Mouse (Mus musculus) lung, embryonic 14.5 days (tissue): ENCODE data around the gene Cdyl. TPM values are rescaled to one million over a fixed set of nuclear protein-coding genes. Genes with fewer than 3 reads are reported as not detected.

Source experiments
- ATAC-seq: fragments of 200-750 bp; cut with Nextera tagmentation; 2 replicates; pipeline ENCODE4 v1.8.0; 2017; ENCODE audit warnings: mild to moderate bottlenecking, moderate TSS enrichment, moderate library complexity; ENCODE audit not compliant: insufficient read depth
- DNase-seq: peaks from one replicate; pipeline ENCODE4 v3.0.0-alpha.2; 2015
- H3K27ac ChIP-seq: fragments of 300-500 bp; sonication (generic); 2 replicates; pipeline ENCODE4 v1.5.1; 2014; ENCODE audit warnings: low read depth, mild to moderate bottlenecking, moderate library complexity
- H3K27me3 ChIP-seq: fragments of 300-500 bp; sonication (generic); 2 replicates; pipeline ENCODE4 v1.6.1; 2014; ENCODE audit warnings: low read length, control low read depth; ENCODE audit not compliant: insufficient read depth
- H3K36me3 ChIP-seq: fragments of 300-500 bp; sonication (generic); 2 replicates; pipeline ENCODE4 v1.6.1; 2014; ENCODE audit warnings: control low read depth; ENCODE audit not compliant: insufficient read depth
- H3K4me1 ChIP-seq: fragments of 300-500 bp; sonication (generic); 2 replicates; pipeline ENCODE4 v1.6.1; 2014; ENCODE audit warnings: antibody characterized with exemption, control low read depth; ENCODE audit not compliant: insufficient read depth
- H3K4me2 ChIP-seq: fragments of 300-500 bp; sonication (generic); 2 replicates; pipeline ENCODE4 v1.6.1; 2014; ENCODE audit warnings: mild to moderate bottlenecking
- H3K4me3 ChIP-seq: fragments of 300-500 bp; sonication (generic); 2 replicates; pipeline ENCODE4 v1.5.1; 2014; ENCODE audit warnings: low read depth, low read length
- H3K9ac ChIP-seq: fragments of 300-500 bp; sonication (generic); 2 replicates; pipeline ENCODE4 v1.6.1; 2014
- H3K9me3 ChIP-seq: fragments of 300-500 bp; sonication (generic); 2 replicates; pipeline ENCODE4 v1.6.1; 2016; ENCODE audit warnings: low read depth, low read length, control low read depth
- CTCF ChIP-seq: IDR thresholded peaks from 2 replicates; pipeline ENCODE4 v1.5.1; 2016; ENCODE audit warnings: antibody characterized with exemption, low read depth
- WGBS: fragments of 180-500 bp; shearing (Covaris S2); extraction: QIAGEN DNeasy Blood & Tissue Kit; methylation state at CpG from one replicate; pipeline ENCODE4 v1.1.7; 2014; 5-methylcytosine and 5-hydroxymethylcytosine counted together
- polyA plus RNA-seq: library from polyadenylated mRNA; unstranded; fragments of >200 nt; fragmentation: Nextera tagmentation; extraction: Ambion mirVana; gene quantifications from 2 replicates; pipeline ENCODE4 v1.2.1, GENCODE M21; 2014

Cdyl gene
- polyA plus RNA-seq, 1 experiment from 2014 or later, result 24.1 TPM

GRCm38 (mm10) chr13:35878282-35878681 is 218.6 kb downstream of the Cdyl start:
- Histone ChIP-seq H3K9me3 (no peaks in the 10 kb centered on the region), H3K27me3 (no peaks in the 10 kb centered on the region), H3K4me2 (no peak overlapping the region), H3K4me1 (no peaks in the 10 kb centered on the region), H3K9ac (no peak overlapping the region), H3K27ac (no peak overlapping the region), H3K4me3 (no peak overlapping the region), H3K36me3 (no peaks in the 10 kb centered on the region; the same call in 1 of the 2 replicates)
- DNase-seq, result no peak
- WGBS, result 59% methylated on average over 1 of the region's 1 CpGs
- no peak for ATAC-seq
- TF ChIP-seq CTCF, result no peak

GRCm38 (mm10) chr13:35879068-35879467 is 219.4 kb downstream of the Cdyl start:
- Histone ChIP-seq H3K36me3 (no peaks in the 10 kb centered on the region; the same call in 1 of the 2 replicates), H3K9ac (no peak overlapping the region), H3K9me3 (no peaks in the 10 kb centered on the region), H3K4me3 (no peak overlapping the region), H3K27me3 (no peaks in the 10 kb centered on the region), H3K27ac (no peak overlapping the region), H3K4me1 (no peaks in the 10 kb centered on the region), H3K4me2 (no peak overlapping the region)
- WGBS, result 44% methylated on average over 5 of the region's 5 CpGs
- no peak for ATAC-seq
- TF ChIP-seq CTCF, result no peak
- DNase-seq, result no peak

- Histone ChIP-seq H3K9ac (no peak overlapping the region), H3K4me2 (no peak overlapping the region), H3K4me1 (no peaks in the 10 kb centered on the region), H3K27ac (no peak overlapping the region), H3K36me3 (no peaks in the 10 kb centered on the region), H3K27me3 (no peaks in the 10 kb centered on the region), H3K4me3 (no peak overlapping the region), H3K9me3 (no peaks in the 10 kb centered on the region)
- 69% methylated on average over 5 of the region's 5 CpGs for WGBS
- no peak for DNase-seq
- no peak for TF ChIP-seq CTCF
- ATAC-seq, result no peak
Observed at GRCm38 (mm10) chr13:35879519-35879918, 219.9 kb downstream of the Cdyl start.

- Histone ChIP-seq H3K4me2 (no peak overlapping the region), H3K36me3 (no peaks in the 10 kb centered on the region), H3K4me3 (no peak overlapping the region), H3K9ac (no peak overlapping the region), H3K27ac (no peak overlapping the region), H3K4me1 (no peaks in the 10 kb centered on the region), H3K9me3 (no peaks in the 10 kb centered on the region), H3K27me3 (no peaks in the 10 kb centered on the region)
- DNase-seq (no peak), ATAC-seq (no peak)
- WGBS, result 74% methylated on average over 6 of the region's 6 CpGs
- TF ChIP-seq CTCF, result no peak
Observed at GRCm38 (mm10) chr13:35880555-35881046, 221.0 kb downstream of the Cdyl start.

- ATAC-seq (peak; percentile 17; the same call in 1 of the 2 replicates), DNase-seq (peak; percentile 80)
- TF ChIP-seq CTCF, result peak; percentile 80
- Histone ChIP-seq H3K36me3 (no peaks in the 10 kb centered on the region), H3K9me3 (no peaks in the 10 kb centered on the region), H3K4me2 (peak overlapping the region; percentile 15; the same call in 1 of the 2 replicates), H3K4me3 (no peak overlapping the region), H3K27ac (no peak overlapping the region), H3K4me1 (no peaks in the 10 kb centered on the region), H3K9ac (no peak overlapping the region), H3K27me3 (no peaks in the 10 kb centered on the region)
- whole genome bisulfite sequencing, result 26% methylated on average over 15 of the region's 15 CpGs
Observed at GRCm38 (mm10) chr13:35886121-35886725, 226.6 kb downstream of the Cdyl start.

- no peak overlapping the region for H3K9ac ChIP-seq
- WGBS, result 83% methylated on average over 3 of the region's 3 CpGs
- no peak overlapping the region for H3K4me3 ChIP-seq
- no peaks in the 10 kb centered on the region for H3K4me1 ChIP-seq
- DNase-seq (no peak), ATAC-seq (no peak)
- no peaks in the 10 kb centered on the region for H3K27me3 ChIP-seq
- peaks cover 8% of the 10 kb centered on the region; the same call in 1 of the 2 replicates for H3K36me3 ChIP-seq
- H3K4me2 ChIP-seq, result no peak overlapping the region
- H3K27ac ChIP-seq, result no peak overlapping the region
- H3K9me3 ChIP-seq, result no peaks in the 10 kb centered on the region
- no peak for TF ChIP-seq CTCF
Observed at GRCm38 (mm10) chr13:35892866-35893265, 233.2 kb downstream of the Cdyl start.

GRCm38 (mm10) chr13:35905378-35905777 is 245.7 kb downstream of the Cdyl start:
- Histone ChIP-seq H3K36me3 (no peaks in the 10 kb centered on the region), H3K4me1 (no peaks in the 10 kb centered on the region), H3K9me3 (no peaks in the 10 kb centered on the region), H3K4me3 (peak overlapping the region; percentile 64), H3K4me2 (peak overlapping the region; percentile 73), H3K27me3 (no peaks in the 10 kb centered on the region), H3K9ac (peak overlapping the region; percentile 60), H3K27ac (no peak overlapping the region)
- no peak for ATAC-seq
- no peak for TF ChIP-seq CTCF
- WGBS, result 2% methylated on average over 13 of the region's 13 CpGs
- DNase-seq, result peak; percentile 44
